Mouse (Mus musculus) lung, postnatal 0 days (tissue): ENCODE measurements around the gene Hpse.

Experiments used
- CTCF ChIP-seq: IDR thresholded peaks from 2 replicates; pipeline ENCODE4 v1.5.1; 2016; ENCODE audit warnings: antibody characterized with exemption, mild to moderate bottlenecking
- EP300 ChIP-seq: IDR thresholded peaks from 2 replicates; pipeline ENCODE4 v1.6.1; 2016; ENCODE audit warnings: antibody characterized with exemption, mild to moderate bottlenecking, control low read depth

DNA sequence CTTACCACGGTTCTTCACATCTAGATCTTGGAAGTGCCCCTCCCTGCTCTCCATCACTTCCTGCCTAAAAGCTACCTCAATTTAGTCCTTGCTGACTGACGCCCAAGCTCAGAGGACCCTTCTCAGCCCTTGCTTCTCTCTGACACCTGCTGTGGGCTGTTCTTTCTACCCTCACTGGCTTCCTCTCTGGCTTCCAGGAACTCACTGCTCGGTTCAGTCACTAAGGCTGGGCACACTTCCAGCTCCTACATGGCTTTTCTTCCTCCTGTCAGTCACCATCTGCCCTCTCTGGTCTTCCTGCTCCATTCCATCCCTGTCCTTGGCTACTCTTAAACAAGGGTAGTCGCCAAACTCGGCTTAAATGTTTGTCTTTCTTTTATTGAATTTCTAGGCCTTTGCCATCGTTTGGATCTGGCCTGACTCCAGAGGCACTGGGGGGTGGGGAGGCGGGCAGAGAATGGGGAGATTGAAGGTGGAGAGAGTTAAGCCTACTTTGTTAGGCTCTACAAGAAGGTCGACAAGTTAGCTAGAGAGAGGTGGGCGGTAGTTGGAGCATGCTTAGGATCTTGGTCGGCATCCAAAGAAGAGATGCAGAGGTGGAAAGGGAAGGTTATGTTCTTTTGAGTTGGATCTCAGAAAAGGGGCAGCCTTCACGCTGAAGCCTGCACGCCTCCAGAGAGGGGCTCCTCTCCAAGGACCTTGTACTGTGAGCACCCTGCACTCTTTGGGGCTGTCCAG is 76.1 kb downstream of the Hpse start:
- TF ChIP-seq CTCF (no peak), EP300 (no peak)
